Mouse (Mus musculus) gastrocnemius, postnatal 36 days (tissue): ENCODE results near the gene Raet1e. TPM values are rescaled to one million over a fixed set of nuclear protein-coding genes. Genes with fewer than 3 reads are reported as not detected.
"Not testable (repeated sequence)": the region's sequence is repeated elsewhere in the genome, so short reads cannot be mapped to it uniquely, and the experiment has no call there.

ENCODE experiments used
- DNase-seq, 2 experiments: peaks; one replicate each; pipeline ENCODE4 v3.0.0; 2022
- intact Hi-C: fragments of 180-260 bp; cut with DNase I; formaldehyde crosslinking; loops from one replicate; pipeline ENCODE4 v1.15.1; 2025
- long read RNA-seq, 2 experiments: library from polyadenylated mRNA; stranded (forward); transcript quantifications; one replicate each; pipeline ENCODE4 v2.0.0; 2021
- total RNA-seq, 2 experiments: library from RNA; stranded (reverse); gene quantifications; 2 replicates each; pipeline ENCODE4 v1.2.3; 2021

Gene Raet1e
- not detected for total RNA-seq
- long read RNA-seq, experiment 1, partial matches to known transcripts, result 0 of 28 reads
- long read RNA-seq, experiment 1, other reads (novel, unspliced or antisense), result 28 of 28 reads
- long read RNA-seq, experiment 2, partial matches to known transcripts, result 0 of 25 reads
- long read RNA-seq, experiment 2, other reads (novel, unspliced or antisense), result 25 of 25 reads

- intact Hi-C loops, result not testable (repeated sequence)
- peak in 1 of 2 experiments; percentile 23 for DNase-seq
These were observed at the start of gene Raet1e, which contains the start of gene H60b for GRCm38 (mm10) chr10:22158310-22158999. Gene Raet1e (plus strand): TSS chr10:22158569. Gene H60b (plus strand): TSS chr10:22158586.

DNA sequence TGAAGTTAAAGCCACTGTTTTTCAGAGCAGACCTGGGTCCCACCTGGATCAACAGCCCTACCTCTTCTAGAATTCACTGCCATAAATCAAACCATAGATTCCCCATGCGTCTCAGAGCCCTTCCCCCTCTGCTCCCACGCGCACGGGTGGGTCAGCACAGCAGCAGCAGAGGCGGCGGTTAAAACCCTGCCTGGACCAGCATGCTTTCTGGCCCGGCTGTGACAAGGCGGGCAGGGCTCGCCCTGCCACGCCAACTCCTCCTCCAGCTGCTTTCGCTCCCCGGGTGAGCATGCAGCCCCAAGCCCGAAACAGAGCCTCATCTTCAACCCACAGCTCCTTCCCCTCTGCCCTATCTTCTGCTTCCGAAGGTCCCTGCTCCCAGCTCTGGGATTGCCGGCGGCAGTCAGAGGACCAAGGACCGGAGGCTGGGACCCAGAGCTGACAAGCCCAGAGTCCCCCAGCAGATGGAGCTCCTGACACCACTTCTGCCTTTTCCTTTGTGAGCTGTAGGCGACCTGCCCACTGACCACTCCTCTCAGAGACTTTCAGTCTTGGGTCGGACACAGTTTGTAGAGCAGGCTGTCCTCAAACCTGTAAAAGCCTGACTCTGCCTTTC, 17.6 kb upstream of the Raet1e start:
- peak; percentile 70 to 73 for DNase-seq
- intact Hi-C loops, result no loop called here

- DNase-seq, intact Hi-C loops: not testable (repeated sequence)
These were observed 16.2 kb upstream of the Raet1e start for GRCm38 (mm10) chr10:22142194-22142593.

DNA sequence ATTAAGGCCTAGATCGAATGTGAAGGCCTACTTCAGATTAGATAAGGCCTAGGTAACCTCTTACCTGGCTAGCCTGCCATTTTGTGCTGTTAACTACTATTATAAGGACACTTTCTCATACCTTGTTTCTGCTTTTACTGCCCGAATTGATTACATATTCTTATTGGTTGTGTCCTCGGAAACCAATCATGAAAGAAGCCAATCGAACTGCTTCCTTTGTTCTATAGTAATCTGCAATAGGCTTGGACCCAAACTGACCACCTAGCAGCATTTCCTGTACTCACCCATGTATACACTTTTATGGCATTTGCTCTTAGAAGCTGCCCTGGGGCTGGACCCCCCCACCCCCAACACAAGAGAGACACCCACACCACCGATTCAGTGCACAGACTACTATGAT, 15.4 kb upstream of the Raet1e start:
- intact Hi-C loops, result no loop called here

GRCm38 (mm10) chr10:22148441-22149072, 9.8 kb upstream of the Raet1e start:
- DNase-seq, result peak; percentile 53 to 66
- intact Hi-C loops, result no loop called here

More for the DNA sequence above, 15.4 kb upstream of the Raet1e start:
- DNase-seq, result no peak

DNA sequence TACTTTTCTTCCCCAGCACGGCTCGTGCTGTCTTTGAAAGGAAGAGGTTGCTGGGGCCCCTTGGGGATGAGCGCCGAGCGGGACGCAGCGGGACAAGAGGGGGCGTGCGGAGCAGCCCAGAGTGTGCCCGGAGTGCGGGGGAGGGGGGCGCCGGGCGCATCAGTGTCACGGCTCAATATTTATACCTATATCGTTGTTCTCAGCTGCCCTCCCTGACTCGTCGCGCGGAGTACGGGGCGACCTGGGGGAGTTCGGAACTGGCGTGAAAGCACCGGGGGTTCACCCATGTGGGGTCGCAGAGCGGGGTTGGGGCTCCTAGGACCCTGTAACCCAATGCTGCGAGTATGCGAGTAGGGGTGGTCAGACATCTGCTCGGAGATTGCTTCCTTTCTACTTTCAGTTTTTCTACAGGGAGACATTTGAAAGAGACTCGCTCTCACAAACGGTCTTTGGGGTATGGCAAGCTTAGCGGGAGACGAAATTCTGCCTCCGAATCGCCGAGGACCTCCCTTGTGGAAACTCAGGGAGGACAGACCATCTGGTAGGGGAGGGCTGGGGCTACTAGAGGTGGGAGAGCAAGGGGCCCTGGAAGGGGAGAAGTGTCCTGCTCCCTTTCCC, 9.2 kb upstream of the Raet1e start, which contains the start of gene E030030I06Rik:
E030030I06Rik (minus strand) TSS at position 198 of the 618 bp plus-strand sequence.
- intact Hi-C loops, result no loop called here
- peak in 1 of 2 experiments; percentile 31 for DNase-seq

- intact Hi-C loops, result no loop called here
- no peak for DNase-seq
These were observed 8.5 kb upstream of the Raet1e start for GRCm38 (mm10) chr10:22149691-22150465.

GRCm38 (mm10) chr10:22150593-22150992, 7.8 kb upstream of the Raet1e start:
- intact Hi-C loops, result no loop called here
- DNase-seq, result peak in 1 of 2 experiments; percentile 25

- DNase-seq, intact Hi-C loops: not testable (repeated sequence)
These were observed 7.1 kb upstream of the Raet1e start for GRCm38 (mm10) chr10:22151056-22151862.

GRCm38 (mm10) chr10:22151863-22152640, 6.3 kb upstream of the Raet1e start:
- intact Hi-C loops, DNase-seq: not testable (repeated sequence)

DNA sequence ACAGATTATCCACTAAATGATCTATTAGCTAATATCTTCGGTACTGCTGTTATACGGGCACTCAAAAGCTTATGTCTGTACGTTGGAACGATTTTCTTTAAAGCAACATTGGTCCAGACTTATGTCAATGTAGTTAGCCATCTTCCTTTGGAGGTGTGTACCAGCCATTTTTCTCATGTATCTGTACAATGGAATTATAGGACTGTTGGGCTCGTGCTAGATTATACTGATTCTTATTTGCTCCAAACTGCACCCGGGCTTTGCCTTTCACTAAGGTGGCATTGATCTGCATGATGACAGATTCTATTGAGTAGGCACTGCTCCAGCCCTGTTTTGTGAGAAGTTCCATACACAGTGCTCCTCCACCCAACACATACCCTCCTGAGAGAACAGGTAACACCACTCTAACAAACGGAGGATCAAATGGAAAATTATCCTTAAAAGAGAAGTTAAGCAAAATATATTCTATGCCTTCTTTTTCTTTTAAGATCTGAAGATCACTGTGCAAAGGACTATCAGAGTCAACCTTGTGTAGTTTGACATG, 5.2 kb upstream of the Raet1e start:
- intact Hi-C loops, DNase-seq: not testable (repeated sequence)

- intact Hi-C loops, result not testable (repeated sequence)
- peak in 1 of 2 experiments; percentile 31 for DNase-seq
These were observed 4.2 kb upstream of the Raet1e start for GRCm38 (mm10) chr10:22154127-22154526.

DNA sequence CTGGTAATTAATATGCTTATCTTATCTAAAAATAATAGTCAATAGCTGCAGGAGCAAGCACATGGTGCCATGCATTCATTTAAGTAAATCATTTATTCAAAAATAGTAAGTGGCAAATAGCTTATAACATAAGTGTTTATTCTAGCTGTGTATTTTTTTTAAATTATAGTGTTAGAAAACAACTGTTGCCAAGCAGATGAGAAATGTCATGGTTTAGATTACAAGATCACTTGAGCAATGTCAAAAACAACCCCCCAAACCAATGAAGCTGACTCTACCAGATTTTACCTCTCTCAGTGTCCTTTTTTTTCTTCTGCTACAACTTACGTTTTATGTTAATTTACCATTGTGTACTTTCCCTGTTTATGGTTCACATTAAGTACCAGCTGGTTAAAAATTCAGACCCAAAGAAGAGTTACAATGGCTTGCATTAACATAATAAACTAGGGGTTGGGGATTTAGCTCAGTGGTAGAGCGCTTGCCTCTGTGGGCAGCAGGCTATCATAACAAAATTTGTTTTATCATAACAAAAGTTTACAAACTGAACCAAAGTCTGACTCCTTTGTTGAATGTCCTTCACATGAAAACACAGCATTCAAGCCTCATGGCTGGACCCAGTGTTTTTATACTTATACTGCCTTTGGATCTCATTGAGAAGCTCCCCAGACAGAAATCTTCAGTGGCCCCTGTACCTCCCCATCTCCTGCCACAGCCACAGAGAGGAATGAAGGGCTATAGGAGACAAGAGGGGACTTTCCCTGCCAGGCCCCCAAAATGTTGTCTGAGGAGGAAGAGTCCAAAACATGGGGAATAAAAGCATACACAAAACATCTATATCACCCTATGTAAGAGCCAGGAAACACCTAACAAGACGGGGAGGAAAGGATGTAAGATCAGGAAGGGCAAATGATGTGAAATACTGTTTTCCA, 3.2 kb upstream of the Raet1e start:
- no peak for DNase-seq
- intact Hi-C loops, result no loop called here

- DNase-seq, result no peak
- intact Hi-C loops, result no loop called here
These were observed 777 bp downstream of the Raet1e start for GRCm38 (mm10) chr10:22159131-22159561.

GRCm38 (mm10) chr10:22159581-22160140, 1.3 kb downstream of the Raet1e start:
- no peak for DNase-seq
- intact Hi-C loops, result loop anchor here (5.0 kb wide), 1 partner anchor 122 kb away; no protein-coding TSS in a partner anchor

GRCm38 (mm10) chr10:22163279-22163678, 4.9 kb downstream of the Raet1e start:
- not testable (repeated sequence) for DNase-seq
- intact Hi-C loops, result loop anchor here (5.0 kb wide), 1 partner anchor 126 kb away; no protein-coding TSS in a partner anchor
